Mouse (Mus musculus): ENCODE results near the gene Traf7.

Gene Traf7

GRCm38 (mm10) chr17:24477053-24477984 lies 50.4 kb downstream of the Traf7 start:
- no peak for DNase-seq (ENCODE audit: low spot score in 2 of 2)

- no peak for DNase-seq (ENCODE audit: low spot score in 2 of 2)
Measured at GRCm38 (mm10) chr17:24476022-24476776, 51.5 kb downstream of the Traf7 start.

- DNase-seq (ENCODE audit: low spot score in 2 of 2): no peak
Measured at GRCm38 (mm10) chr17:24475586-24475985, 52.2 kb downstream of the Traf7 start.

- DNase-seq (ENCODE audit: low spot score in 2 of 2): no peak
Measured at GRCm38 (mm10) chr17:24474557-24474956, 53.2 kb downstream of the Traf7 start.

GRCm38 (mm10) chr17:24473612-24474275 lies 54.0 kb downstream of the Traf7 start, which contains the start of gene Bricd5:
Gene Bricd5 (plus strand): TSS chr17:24473884.
- no peak for DNase-seq (ENCODE audit: low spot score in 2 of 2)

GRCm38 (mm10) chr17:24472512-24472911 lies 55.2 kb downstream of the Traf7 start:
- DNase-seq (ENCODE audit: low spot score in 2 of 2): no peak

GRCm38 (mm10) chr17:24470701-24471527 lies 56.8 kb downstream of the Traf7 start:
- DNase-seq (ENCODE audit: low spot score in 2 of 2): peak in 1 of 2 experiments; percentile 30

GRCm38 (mm10) chr17:24469910-24470602 lies 57.7 kb downstream of the Traf7 start, which contains the start of the genes E4f1 and Pgp:
Gene E4f1 (minus strand): TSS chr17:24470313.
Gene Pgp (plus strand): TSS chr17:24470392.
- peak; percentile 97 to 98 for DNase-seq (ENCODE audit: low spot score in 2 of 2)

GRCm38 (mm10) chr17:24469336-24469909 lies 58.3 kb downstream of the Traf7 start:
- no peak for DNase-seq (ENCODE audit: low spot score in 2 of 2)

GRCm38 (mm10) chr17:24468636-24469246 lies 59.0 kb downstream of the Traf7 start:
- DNase-seq (ENCODE audit: low spot score in 2 of 2): no peak

- no peak for DNase-seq (ENCODE audit: low spot score in 2 of 2)
Measured at GRCm38 (mm10) chr17:24463374-24464133, 64.2 kb downstream of the Traf7 start.

GRCm38 (mm10) chr17:24462932-24463331 lies 64.8 kb downstream of the Traf7 start:
- no peak for DNase-seq (ENCODE audit: low spot score in 2 of 2)

GRCm38 (mm10) chr17:24461580-24461979 lies 66.2 kb downstream of the Traf7 start:
- DNase-seq (ENCODE audit: low spot score in 2 of 2): no peak

Data from thymus, postnatal 10 days (tissue).